Mouse (Mus musculus) thymus, adult 2 months (tissue): ENCODE results near the gene Ick.
"Not testable (repeated sequence)": the region's sequence is repeated elsewhere in the genome, so short reads cannot be mapped to it uniquely, and the experiment has no call there.

Experiments
- CTCF ChIP-seq: fragments of 200-500 bp; IDR thresholded peaks from 2 replicates; pipeline ENCODE4 v1.5.1; 2012; ENCODE audit warnings: mild to moderate bottlenecking, control low read depth, low read length, moderate library complexity, borderline replicate concordance; ENCODE audit not compliant: control insufficient read depth, poor library complexity, insufficient read depth; ENCODE audit errors: extremely low read depth
- POLR2A ChIP-seq: fragments of 200-500 bp; IDR thresholded peaks from 2 replicates; pipeline ENCODE4 v1.6.1; 2012; ENCODE audit warnings: mild to moderate bottlenecking, low read length, control low read depth, moderate library complexity; ENCODE audit not compliant: control insufficient read depth, poor library complexity, insufficient read depth; ENCODE audit errors: extremely low read depth

GRCm38 (mm10) chr9:78182474-78182873 is 73.5 kb downstream of the Ick start, which contains the start of gene Gsta4:
- not testable (repeated sequence) for TF ChIP-seq CTCF, POLR2A
